29 mouse cellular contexts compared by ENCODE assay signal in genomic region chr11:57007790-57008189, GRCm38 (mm10). TPM values are rescaled to one million over a fixed set of nuclear protein-coding genes. Genes with fewer than 3 reads are reported as not detected.
DNase-seq lines count a peak whose midpoint lies in the region; ATAC-seq and TF ChIP-seq lines count a peak whose summit lies in the region.
"Had no signal": no experiment of that assay in that cellular context is flagged by ENCODE, and none has a peak within 500 bp of the region (broad histone marks: within the 10 kb centered on the region; RNA-seq: fewer than 3 reads in every experiment).

No protein-coding gene starts in this region.

- no peaks in the 10 kb centered on the region for H3K4me1 ChIP-seq in midbrain, embryonic 11.5 days (ENCODE audit: control insufficient read depth, insufficient read depth, low read length)
- H3K4me1 ChIP-seq in midbrain, embryonic 16.5 days (ENCODE audit: control insufficient read depth, insufficient read depth, low read length), result peaks cover 6% of the 10 kb centered on the region; the same call in 1 of the 2 replicates
- H3K4me1 ChIP-seq in liver, postnatal 0 days (ENCODE audit: insufficient read depth), result no peaks in the 10 kb centered on the region
- H3K4me1 ChIP-seq: liver, embryonic 15.5 days had no signal

- DNase-seq in heart, adult 8-10 months (ENCODE audit: low spot score), result peak; percentile 34
- no peak for DNase-seq in heart, postnatal 25 days (ENCODE audit: low spot score)
- peak; percentile 31 for DNase-seq in midbrain, embryonic 11.5 days (ENCODE audit: low spot score, missing footprints)
- peak; percentile 37 to 50 for DNase-seq in heart, postnatal 10 days
- DNase-seq in liver, postnatal 0 days, result no peak
- DNase-seq in left cerebral cortex, adult 9 months (ENCODE audit: low spot score in 2 of 2), result no peak
- DNase-seq: adrenal gland, postnatal 25 days; cerebellum, adult 11-12 months; cerebellum, adult 9-11 months; gastrocnemius, postnatal 36 days; kidney, adult 9 months; kidney, postnatal 10 days; layer of hippocampus, adult 9-11 months; liver; right cerebral cortex, postnatal 4 days; thymus, adult 18-20 months; thymus, postnatal 25 days had no signal

- H3K27ac ChIP-seq in midbrain, embryonic 11.5 days (ENCODE audit: low read depth, low read length), result no peak overlapping the region
- no peak overlapping the region for H3K27ac ChIP-seq in midbrain, embryonic 16.5 days (ENCODE audit: low read length)
- H3K27ac ChIP-seq in liver, postnatal 0 days (ENCODE audit: low read depth), result no peak overlapping the region
- H3K27ac ChIP-seq: embryonic facial prominence, embryonic 13.5 days; forebrain, embryonic 10.5 days; forebrain, embryonic 15.5 days; hindbrain, embryonic 13.5 days; liver, embryonic 15.5 days; midbrain, embryonic 12.5 days; neural tube, embryonic 13.5 days; stomach, postnatal 0 days had no signal

- H3K36me3 ChIP-seq in midbrain, embryonic 11.5 days (ENCODE audit: control insufficient read depth, insufficient read depth, low read length), result no peaks in the 10 kb centered on the region
- H3K36me3 ChIP-seq in midbrain, embryonic 16.5 days (ENCODE audit: control insufficient read depth, insufficient read depth, low read length), result no peaks in the 10 kb centered on the region
- H3K36me3 ChIP-seq in liver, postnatal 0 days (replicated peaks; ENCODE audit: insufficient read depth, low read length), result no peaks in the 10 kb centered on the region
- H3K36me3 ChIP-seq: embryonic facial prominence, embryonic 13.5 days; forebrain, embryonic 10.5 days; forebrain, embryonic 15.5 days; hindbrain, embryonic 13.5 days; liver, embryonic 15.5 days; midbrain, embryonic 12.5 days; neural tube, embryonic 13.5 days had no signal

- H3K4me2 ChIP-seq in midbrain, embryonic 11.5 days, result no peak overlapping the region
- H3K4me2 ChIP-seq in midbrain, embryonic 16.5 days (ENCODE audit: low read length), result no peak overlapping the region
- H3K4me2 ChIP-seq in liver, postnatal 0 days (ENCODE audit: low read depth, low read length), result no peak overlapping the region
- H3K4me2 ChIP-seq: embryonic facial prominence, embryonic 13.5 days; forebrain, embryonic 15.5 days; hindbrain, embryonic 13.5 days; liver, embryonic 15.5 days; midbrain, embryonic 12.5 days; neural tube, embryonic 13.5 days had no signal

- H3K9ac ChIP-seq in midbrain, embryonic 11.5 days (ENCODE audit: low read length), result no peak overlapping the region
- no peak overlapping the region for H3K9ac ChIP-seq in midbrain, embryonic 16.5 days (ENCODE audit: low read depth, low read length)
- H3K9ac ChIP-seq in liver, postnatal 0 days (replicated peaks), result no peak overlapping the region
- H3K9ac ChIP-seq: embryonic facial prominence, embryonic 13.5 days; forebrain, embryonic 15.5 days; hindbrain, embryonic 13.5 days; liver, embryonic 15.5 days; midbrain, embryonic 12.5 days; neural tube, embryonic 13.5 days had no signal

- no peak for TF ChIP-seq CTCF in liver, postnatal 0 days (IDR thresholded peaks at IDR 0.05; ENCODE audit: low read depth)

- ATAC-seq in midbrain, embryonic 11.5 days (ENCODE audit: low FRiP score), result no peak
- ATAC-seq in midbrain, embryonic 16.5 days, result no peak
- ATAC-seq in liver, postnatal 0 days, result no peak
- ATAC-seq: forebrain, embryonic 15.5 days; intestine, postnatal 0 days; lung, postnatal 0 days had no signal

- intact Hi-C loops in heart, postnatal 25 days (cut with DNase I), result no loop called here
- intact Hi-C loops in heart, postnatal 10 days (cut with DNase I), result no loop called here

- no peaks in the 10 kb centered on the region for H3K27me3 ChIP-seq in midbrain, embryonic 11.5 days (ENCODE audit: control insufficient read depth, insufficient read depth, low read length)
- H3K27me3 ChIP-seq in midbrain, embryonic 16.5 days (ENCODE audit: control insufficient read depth, insufficient read depth, low read depth, low read length), result no peaks in the 10 kb centered on the region
- H3K27me3 ChIP-seq in liver, postnatal 0 days (ENCODE audit: insufficient read depth, low read length), result no peaks in the 10 kb centered on the region
- H3K27me3 ChIP-seq: forebrain, embryonic 15.5 days; liver, embryonic 15.5 days; neural tube, embryonic 13.5 days had no signal

- TF ChIP-seq EP300 in liver, postnatal 0 days (IDR thresholded peaks at IDR 0.05; ENCODE audit: low read depth), result no peak

- no peaks in the 10 kb centered on the region for H3K9me3 ChIP-seq in midbrain, embryonic 11.5 days (ENCODE audit: control insufficient read depth, low read length)
- H3K9me3 ChIP-seq in midbrain, embryonic 16.5 days (replicated peaks; ENCODE audit: control insufficient read depth, low read length, poor library complexity, severe bottlenecking), result no peaks in the 10 kb centered on the region
- H3K9me3 ChIP-seq in liver, postnatal 0 days (ENCODE audit: low read length), result no peaks in the 10 kb centered on the region
- H3K9me3 ChIP-seq: embryonic facial prominence, embryonic 13.5 days; forebrain, embryonic 10.5 days; forebrain, embryonic 15.5 days; hindbrain, embryonic 13.5 days; liver, embryonic 15.5 days; midbrain, embryonic 12.5 days; neural tube, embryonic 13.5 days had no signal

- 88% methylated on average over 4 of the region's 4 CpGs for WGBS in midbrain, embryonic 11.5 days
- 95% methylated on average over 4 of the region's 4 CpGs for WGBS in midbrain, embryonic 16.5 days
- 65% methylated on average over 4 of the region's 4 CpGs for WGBS in liver, postnatal 0 days (ENCODE audit: insufficient replicate concordance)

- no peak overlapping the region for H3K4me3 ChIP-seq in midbrain, embryonic 11.5 days (ENCODE audit: low read depth, low read length)
- no peak overlapping the region for H3K4me3 ChIP-seq in midbrain, embryonic 16.5 days (ENCODE audit: low read depth, low read length)
- no peak overlapping the region for H3K4me3 ChIP-seq in liver, postnatal 0 days (ENCODE audit: low read depth, low read length)
- H3K4me3 ChIP-seq: embryonic facial prominence, embryonic 13.5 days; forebrain, embryonic 10.5 days; forebrain, embryonic 15.5 days; hindbrain, embryonic 13.5 days; liver, embryonic 15.5 days; midbrain, embryonic 12.5 days; neural tube, embryonic 13.5 days had no signal

RNA-seq across cellular contexts. Expression of gene Gria1, which starts 3.4 kb away (rescaled TPM):
- under 1 TPM; 0.06 to 0.28 (median 0.22) TPM for total RNA-seq in heart, adult 8-10 months (2022)
- under 1 TPM; 0.47 to 0.95 TPM for total RNA-seq in heart, postnatal 25 days (2021)
- 1.8 and 3.1 TPM in 2 replicates for polyA plus RNA-seq in midbrain, embryonic 11.5 days (2014; fragmentation: Nextera tagmentation; extraction: Ambion mirVana)
- 62.5 and 63.7 TPM in 2 replicates for polyA plus RNA-seq in midbrain, embryonic 16.5 days (2015; fragmentation: Nextera tagmentation; extraction: Ambion mirVana)
- total RNA-seq in heart, postnatal 10 days (2021), result under 1 TPM; 0.36 to 0.55 TPM
- polyA plus RNA-seq in liver, postnatal 0 days (2015; fragmentation: Nextera tagmentation; extraction: Ambion mirVana), result not detected in 2 replicates
- total RNA-seq: megakaryocyte, adult 5-6 weeks had no signal

Comparison
In these comparisons a context has a peak if more than half of its experiments do, and no peak if none do; other contexts are left out.
1. DNase-seq: peak in heart, adult 8-10 months (single experiment), midbrain, embryonic 11.5 days (single experiment) and heart, postnatal 10 days (2 of 2); none in heart, postnatal 25 days (single experiment), liver, postnatal 0 days (single experiment) and left cerebral cortex, adult 9 months (0 of 2).